Mouse (Mus musculus): Measurements from ENCODE around the gene Slc13a1.
"Not testable (repeated sequence)": the region's sequence is repeated elsewhere in the genome, so short reads cannot be mapped to it uniquely, and the experiment has no call there.

Gene Slc13a1

GRCm38 (mm10) chr6:24167734-24168327, at the start of gene Slc13a1:
Slc13a1 (minus strand) TSS chr6:24168092.
- no peak for DNase-seq (ENCODE audit: low spot score)

- no peak for DNase-seq (ENCODE audit: low spot score)
Observed at GRCm38 (mm10) chr6:24207866-24208265, 40.0 kb upstream of the Slc13a1 start.

GRCm38 (mm10) chr6:24202226-24202625, 34.3 kb upstream of the Slc13a1 start:
- DNase-seq (ENCODE audit: low spot score): no peak

- no peak for DNase-seq (ENCODE audit: low spot score)
Observed at GRCm38 (mm10) chr6:24200644-24201484, 33.0 kb upstream of the Slc13a1 start.

GRCm38 (mm10) chr6:24197501-24198195, 29.8 kb upstream of the Slc13a1 start:
- not testable (repeated sequence) for DNase-seq (ENCODE audit: low spot score)

GRCm38 (mm10) chr6:24196406-24196805, 28.5 kb upstream of the Slc13a1 start:
- not testable (repeated sequence) for DNase-seq (ENCODE audit: low spot score)

- DNase-seq (ENCODE audit: low spot score): no peak
Observed at GRCm38 (mm10) chr6:24183439-24183838, 15.5 kb upstream of the Slc13a1 start.

- DNase-seq (ENCODE audit: low spot score): no peak
Observed at GRCm38 (mm10) chr6:24175393-24175792, 7.5 kb upstream of the Slc13a1 start.

GRCm38 (mm10) chr6:24173951-24174350, 6.1 kb upstream of the Slc13a1 start:
- no peak for DNase-seq (ENCODE audit: low spot score)

- DNase-seq (ENCODE audit: low spot score): no peak
Observed at GRCm38 (mm10) chr6:24172736-24173135, 4.8 kb upstream of the Slc13a1 start.

- no peak for DNase-seq (ENCODE audit: low spot score)
Observed at GRCm38 (mm10) chr6:24166772-24167171, 1.1 kb downstream of the Slc13a1 start.

- DNase-seq (ENCODE audit: low spot score): no peak
Observed at GRCm38 (mm10) chr6:24165249-24165648, 2.6 kb downstream of the Slc13a1 start.

GRCm38 (mm10) chr6:24159795-24160194, 8.1 kb downstream of the Slc13a1 start:
- DNase-seq (ENCODE audit: low spot score): no peak

- no peak for DNase-seq (ENCODE audit: low spot score)
Observed at GRCm38 (mm10) chr6:24154901-24155300, 13.0 kb downstream of the Slc13a1 start.

GRCm38 (mm10) chr6:24132951-24133350, 34.9 kb downstream of the Slc13a1 start:
- DNase-seq (ENCODE audit: low spot score): no peak

- no peak for DNase-seq (ENCODE audit: low spot score)
Observed at GRCm38 (mm10) chr6:24122632-24123031, 45.3 kb downstream of the Slc13a1 start.

GRCm38 (mm10) chr6:24111614-24112013, 56.3 kb downstream of the Slc13a1 start:
- no peak for DNase-seq (ENCODE audit: low spot score)

- DNase-seq (ENCODE audit: low spot score): no peak
Observed at GRCm38 (mm10) chr6:24108471-24108870, 59.4 kb downstream of the Slc13a1 start.

GRCm38 (mm10) chr6:24106157-24106556, 61.7 kb downstream of the Slc13a1 start:
- DNase-seq (ENCODE audit: low spot score): no peak

GRCm38 (mm10) chr6:24105681-24106080, 62.2 kb downstream of the Slc13a1 start:
- DNase-seq (ENCODE audit: low spot score): no peak

GRCm38 (mm10) chr6:24101281-24101680, 66.6 kb downstream of the Slc13a1 start:
- DNase-seq (ENCODE audit: low spot score): no peak

- DNase-seq (ENCODE audit: low spot score): no peak
Observed at GRCm38 (mm10) chr6:24100705-24101104, 67.2 kb downstream of the Slc13a1 start.

GRCm38 (mm10) chr6:24097400-24097799, 70.5 kb downstream of the Slc13a1 start:
- DNase-seq (ENCODE audit: low spot score): no peak

All from MN1 (cell line).